Mouse (Mus musculus) intestine, postnatal 0 days (tissue): ENCODE data around the gene Fbxo47. TPM values are rescaled to one million over a fixed set of nuclear protein-coding genes. Genes with fewer than 3 reads are reported as not detected.

ENCODE experiments used
- ATAC-seq: fragments of 200-750 bp; cut with Nextera tagmentation; 2 replicates; pipeline ENCODE4 v1.8.0; 2017; ENCODE audit warnings: mild to moderate bottlenecking, moderate TSS enrichment, moderate library complexity
- H3K27ac ChIP-seq: fragments of 300-500 bp; sonication (generic); 2 replicates; pipeline ENCODE4 v1.5.1; 2014; ENCODE audit warnings: mild to moderate bottlenecking, low read depth, low read length, moderate library complexity
- H3K27me3 ChIP-seq: fragments of 300-500 bp; sonication (generic); replicated peaks from 2 replicates; pipeline ENCODE4 v1.6.1; 2014; ENCODE audit warnings: low read length, mixed read lengths; ENCODE audit not compliant: control insufficient read depth, insufficient read depth
- H3K36me3 ChIP-seq: fragments of 300-500 bp; sonication (generic); 2 replicates; pipeline ENCODE4 v1.6.1; 2014; ENCODE audit warnings: mild to moderate bottlenecking, moderate library complexity; ENCODE audit not compliant: control insufficient read depth, insufficient read depth
- H3K4me1 ChIP-seq: fragments of 300-500 bp; sonication (generic); replicated peaks from 2 replicates; pipeline ENCODE4 v1.6.1; 2014; ENCODE audit warnings: antibody characterized with exemption, low read length, mixed read lengths; ENCODE audit not compliant: control insufficient read depth, insufficient read depth
- H3K4me2 ChIP-seq: fragments of 300-500 bp; sonication (generic); replicated peaks from 2 replicates; pipeline ENCODE4 v1.6.1; 2014; ENCODE audit warnings: low read depth, mild to moderate bottlenecking, moderate library complexity
- H3K4me3 ChIP-seq: fragments of 300-500 bp; sonication (generic); 2 replicates; pipeline ENCODE4 v1.5.1; 2014; ENCODE audit warnings: low read depth, low read length
- H3K9ac ChIP-seq: fragments of 300-500 bp; sonication (generic); 2 replicates; pipeline ENCODE4 v1.6.1; 2014; ENCODE audit warnings: mild to moderate bottlenecking, low read depth, low read length
- H3K9me3 ChIP-seq: fragments of 300-500 bp; sonication (generic); 2 replicates; pipeline ENCODE4 v1.6.1; 2016; ENCODE audit warnings: mixed run types; ENCODE audit not compliant: control insufficient read depth
- CTCF ChIP-seq: sonication (generic); IDR thresholded peaks from 2 replicates; pipeline ENCODE4 v1.5.1; 2016; ENCODE audit warnings: low read depth, mild to moderate bottlenecking, control low read depth, antibody characterized with exemption, moderate library complexity
- WGBS: fragments of 180-500 bp; shearing (Covaris S2); extraction: QIAGEN DNeasy Blood & Tissue Kit; methylation state at CpG from one replicate; pipeline ENCODE4 v1.1.7; 2014; 5-methylcytosine and 5-hydroxymethylcytosine counted together
- polyA plus RNA-seq: library from polyadenylated mRNA; unstranded; fragments of >200 nt; fragmentation: Nextera tagmentation; extraction: Ambion mirVana; gene quantifications from 2 replicates; pipeline ENCODE4 v1.2.1, GENCODE M21; 2015

Fbxo47 gene
- polyA plus RNA-seq, 1 experiment from 2014 or later, result 0.83 TPM

DNA sequence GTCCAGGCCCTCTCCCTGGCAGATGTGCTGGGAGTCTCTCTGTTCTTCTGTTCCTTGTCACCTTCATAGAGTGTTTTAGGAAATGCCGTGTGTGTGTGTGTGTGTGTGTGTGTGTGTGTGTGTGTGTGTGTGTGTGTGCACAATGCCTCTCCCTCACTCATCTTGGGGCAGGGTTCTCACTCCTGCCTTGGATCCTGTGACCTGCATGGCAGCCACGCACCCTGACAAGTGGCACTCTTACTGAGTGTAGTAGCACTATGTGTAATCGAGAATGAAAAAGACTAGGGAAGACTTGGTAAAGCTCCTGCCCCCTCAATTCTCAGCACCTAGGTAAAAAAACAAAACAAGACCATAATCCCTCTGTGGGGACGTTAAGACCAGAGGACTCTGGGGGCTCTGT is 64.9 kb downstream of the Fbxo47 start:
- no peak for TF ChIP-seq CTCF
- no peak for ATAC-seq
- Histone ChIP-seq H3K27me3 (no peaks in the 10 kb centered on the region), H3K4me3 (no peak overlapping the region), H3K36me3 (peaks cover 57% of the 10 kb centered on the region), H3K9me3 (no peaks in the 10 kb centered on the region), H3K4me2 (no peak overlapping the region), H3K27ac (peak overlapping the region; percentile 71; the same call in 1 of the 2 replicates), H3K9ac (no peak overlapping the region), H3K4me1 (peaks cover 32% of the 10 kb centered on the region)
- WGBS, result 49% methylated on average over 4 of the region's 4 CpGs

DNA sequence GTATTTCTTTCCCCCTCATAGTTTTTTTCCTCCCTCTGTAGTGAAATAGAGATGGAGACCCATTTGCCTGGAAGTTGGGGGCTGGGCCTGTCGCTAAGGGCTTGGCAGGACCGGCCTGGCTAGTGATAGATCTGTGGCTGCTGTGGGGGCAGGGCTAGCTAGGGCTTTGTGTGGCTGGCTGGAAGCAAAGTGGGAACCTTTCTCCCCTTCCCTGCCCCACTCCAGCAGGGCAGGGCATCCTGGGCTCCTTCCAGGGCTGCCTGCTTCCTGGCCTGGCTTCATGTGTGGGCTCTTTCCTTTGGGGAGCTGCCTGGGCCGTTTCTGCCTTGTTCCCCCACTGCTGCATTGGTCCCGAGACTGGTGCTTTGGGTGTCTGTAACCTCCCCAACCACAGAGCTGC is 65.4 kb downstream of the Fbxo47 start:
- H3K27me3 ChIP-seq, result no peaks in the 10 kb centered on the region
- peak overlapping the region; percentile 71 for H3K27ac ChIP-seq
- H3K36me3 ChIP-seq, result peaks cover 57% of the 10 kb centered on the region
- no peak overlapping the region; the same call in 1 of the 2 replicates for H3K9ac ChIP-seq
- no peak overlapping the region for H3K4me3 ChIP-seq
- no peaks in the 10 kb centered on the region for H3K9me3 ChIP-seq
- H3K4me1 ChIP-seq, result peaks cover 37% of the 10 kb centered on the region
- 25% methylated on average over 4 of the region's 4 CpGs for WGBS
- no peak for TF ChIP-seq CTCF
- H3K4me2 ChIP-seq, result 0 out of 2 replicates have a peak overlapping the region, but pooled peaks have one; percentile 21
- no peak for ATAC-seq

DNA sequence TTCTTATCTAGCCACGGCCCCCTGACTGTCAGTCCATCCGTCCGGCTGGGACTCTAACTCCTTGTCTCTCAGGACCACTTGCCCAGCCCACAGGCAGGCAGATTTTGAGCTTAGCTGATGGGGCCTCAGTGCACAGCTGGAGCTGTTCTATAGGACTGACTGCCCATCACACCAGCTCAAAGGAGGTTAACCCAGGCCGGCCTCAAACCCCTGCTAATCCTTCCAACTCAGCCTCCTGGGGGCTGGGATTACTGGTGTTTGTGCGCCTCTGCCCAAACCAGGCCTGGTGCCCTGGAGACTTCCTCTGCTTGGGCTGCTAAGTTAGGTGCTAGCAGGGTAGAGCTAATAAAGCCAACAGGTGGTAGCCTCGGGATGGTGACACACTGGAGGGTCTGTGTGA is 66.0 kb downstream of the Fbxo47 start:
- no peak overlapping the region for H3K4me2 ChIP-seq
- H3K9ac ChIP-seq, result peak overlapping the region; percentile 31; the same call in 1 of the 2 replicates
- TF ChIP-seq CTCF, result no peak
- 56% methylated on average over 6 of the region's 6 CpGs for WGBS
- peaks cover 60% of the 10 kb centered on the region for H3K36me3 ChIP-seq
- peaks cover 42% of the 10 kb centered on the region for H3K4me1 ChIP-seq
- no peak overlapping the region for H3K4me3 ChIP-seq
- no peaks in the 10 kb centered on the region for H3K27me3 ChIP-seq
- no peaks in the 10 kb centered on the region for H3K9me3 ChIP-seq
- peak overlapping the region; percentile 71 for H3K27ac ChIP-seq
- no peak for ATAC-seq

DNA sequence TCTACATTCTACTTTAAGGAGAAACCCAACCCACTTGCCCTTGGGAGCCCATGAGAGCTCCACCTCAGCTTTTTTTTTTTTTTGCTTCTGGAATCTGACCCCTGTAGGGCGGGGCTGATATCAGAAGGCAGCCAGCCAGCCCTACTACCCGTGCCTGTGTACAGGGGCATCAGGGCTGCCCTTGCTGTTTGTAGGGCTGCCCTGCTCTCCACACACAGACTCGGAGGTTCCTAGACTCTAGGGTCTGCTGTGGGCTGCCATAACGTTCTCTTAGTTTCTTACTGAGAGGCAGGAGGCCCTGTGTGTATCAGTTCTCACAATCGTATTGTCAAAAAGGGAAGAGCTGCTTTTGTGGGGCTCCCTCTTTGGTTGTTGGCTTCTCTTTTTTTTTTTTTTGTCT is 66.6 kb downstream of the Fbxo47 start:
- Histone ChIP-seq H3K27me3 (no peaks in the 10 kb centered on the region), H3K4me3 (no peak overlapping the region), H3K9ac (no peak overlapping the region; the same call in 1 of the 2 replicates), H3K9me3 (no peaks in the 10 kb centered on the region), H3K36me3 (peaks cover 55% of the 10 kb centered on the region), H3K27ac (peak overlapping the region; percentile 71), H3K4me2 (0 out of 2 replicates have a peak overlapping the region, but pooled peaks have one; percentile 27), H3K4me1 (peaks cover 48% of the 10 kb centered on the region)
- 23% methylated on average over 5 of the region's 5 CpGs for WGBS
- peak; percentile 37 for ATAC-seq
- no peak for TF ChIP-seq CTCF

DNA sequence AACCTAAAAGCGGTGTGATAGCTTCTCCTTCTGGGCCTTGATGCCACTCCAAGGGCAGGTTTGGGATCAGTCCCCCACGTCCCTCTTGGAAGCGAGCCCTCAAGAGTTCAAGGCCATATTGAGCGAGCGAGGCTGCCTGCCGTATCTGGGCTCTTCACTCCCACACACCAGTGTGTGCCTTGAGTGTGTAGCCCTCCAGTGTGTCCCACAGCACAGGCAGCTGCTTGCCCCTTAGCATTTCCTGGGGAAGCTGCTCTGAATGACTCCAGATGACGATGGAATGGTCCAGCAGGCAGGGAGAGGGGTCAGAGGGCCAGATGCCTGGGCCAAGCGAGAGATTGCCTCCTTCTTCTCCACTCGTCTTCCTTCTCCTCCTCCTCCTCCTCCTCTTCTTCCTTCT is 67.0 kb downstream of the Fbxo47 start:
- no peaks in the 10 kb centered on the region for H3K9me3 ChIP-seq
- H3K4me1 ChIP-seq, result peaks cover 49% of the 10 kb centered on the region
- H3K9ac ChIP-seq, result no peak overlapping the region
- H3K27ac ChIP-seq, result peak overlapping the region; percentile 71
- WGBS, result 28% methylated on average over 9 of the region's 9 CpGs
- H3K4me3 ChIP-seq, result no peak overlapping the region
- H3K4me2 ChIP-seq, result no peak overlapping the region; the same call in 1 of the 2 replicates
- H3K27me3 ChIP-seq, result no peaks in the 10 kb centered on the region
- ATAC-seq, result no peak
- H3K36me3 ChIP-seq, result peaks cover 55% of the 10 kb centered on the region
- TF ChIP-seq CTCF, result no peak

DNA sequence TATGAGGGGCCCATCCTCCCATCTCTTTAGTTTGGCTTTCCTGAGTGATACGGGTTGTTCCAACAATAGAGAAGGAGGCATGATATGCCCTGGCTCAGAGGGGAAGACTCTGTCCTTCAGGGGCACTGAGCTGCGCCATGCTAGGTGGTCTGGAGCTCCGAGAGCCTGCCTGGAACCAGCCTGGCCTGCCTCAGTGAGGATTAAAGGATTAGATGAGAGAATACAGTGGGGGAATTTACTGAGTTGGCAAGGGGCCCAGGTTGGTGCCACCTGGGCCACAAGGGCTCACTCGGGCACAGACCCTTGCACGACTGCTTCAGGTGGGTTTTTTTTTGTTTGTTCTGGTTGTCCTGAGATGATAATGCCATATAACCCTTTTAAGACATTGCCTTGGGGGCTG is 67.8 kb downstream of the Fbxo47 start:
- ATAC-seq, result no peak
- Histone ChIP-seq H3K27me3 (no peaks in the 10 kb centered on the region), H3K9ac (no peak overlapping the region), H3K4me1 (peaks cover 49% of the 10 kb centered on the region), H3K4me2 (no peak overlapping the region), H3K9me3 (no peaks in the 10 kb centered on the region), H3K36me3 (peaks cover 53% of the 10 kb centered on the region), H3K27ac (no peak overlapping the region), H3K4me3 (no peak overlapping the region)
- TF ChIP-seq CTCF, result no peak
- WGBS, result 74% methylated on average over 5 of the region's 5 CpGs

DNA sequence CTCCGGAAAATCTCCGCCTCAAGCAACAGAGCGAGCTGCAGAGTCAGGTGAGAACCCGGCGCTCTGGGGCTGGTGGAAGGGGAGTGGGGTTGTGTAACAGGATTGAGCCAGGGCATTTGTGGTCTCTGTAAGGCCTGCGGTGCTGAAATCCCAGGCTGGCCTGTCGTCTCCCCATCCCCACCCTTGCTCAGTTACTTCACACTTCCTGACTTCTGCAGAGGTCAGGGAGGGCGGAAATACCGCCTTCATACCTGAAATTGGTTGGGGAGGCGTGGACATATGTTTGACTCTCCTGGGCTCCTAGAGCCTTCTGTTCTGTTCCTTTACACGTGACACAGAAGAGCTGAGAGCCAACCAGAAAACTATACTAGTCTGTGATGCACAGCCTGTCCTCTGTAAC is 68.2 kb downstream of the Fbxo47 start:
- Histone ChIP-seq H3K4me2 (no peak overlapping the region), H3K9ac (no peak overlapping the region), H3K27me3 (no peaks in the 10 kb centered on the region), H3K9me3 (no peaks in the 10 kb centered on the region), H3K4me3 (no peak overlapping the region), H3K27ac (no peak overlapping the region; the same call in 1 of the 2 replicates), H3K36me3 (peaks cover 52% of the 10 kb centered on the region), H3K4me1 (peaks cover 52% of the 10 kb centered on the region)
- WGBS, result 72% methylated on average over 11 of the region's 11 CpGs
- TF ChIP-seq CTCF, result no peak
- ATAC-seq, result no peak
